Mouse (Mus musculus) heart, embryonic 13.5 days (tissue): Measurements from ENCODE around the gene Fam241b. TPM values are rescaled to one million over a fixed set of nuclear protein-coding genes. Genes with fewer than 3 reads are reported as not detected.

Experiments
- ATAC-seq: fragments of 200-750 bp; cut with Nextera tagmentation; 2 replicates; pipeline ENCODE4 v1.8.0; 2017; ENCODE audit warnings: moderate TSS enrichment; ENCODE audit not compliant: insufficient number of reproducible peaks, low FRiP score, low TSS enrichment; ENCODE audit errors: extremely low read depth
- H3K27ac ChIP-seq: fragments of 300-500 bp; sonication (generic); replicated peaks from 2 replicates; pipeline ENCODE4 v1.5.1; 2015; ENCODE audit warnings: moderate library complexity, mild to moderate bottlenecking, inconsistent platforms
- H3K27me3 ChIP-seq: fragments of 300-500 bp; sonication (generic); replicated peaks from 2 replicates; pipeline ENCODE4 v1.6.1; 2015; ENCODE audit warnings: mild to moderate bottlenecking, inconsistent platforms
- H3K36me3 ChIP-seq: fragments of 300-500 bp; sonication (generic); 2 replicates; pipeline ENCODE4 v1.6.1; 2015; ENCODE audit warnings: mild to moderate bottlenecking, inconsistent platforms
- H3K4me1 ChIP-seq: fragments of 300-500 bp; sonication (generic); 2 replicates; pipeline ENCODE4 v1.6.1; 2015; ENCODE audit warnings: inconsistent platforms
- H3K4me2 ChIP-seq: fragments of 300-500 bp; sonication (generic); 2 replicates; pipeline ENCODE4 v1.6.1; 2015; ENCODE audit warnings: inconsistent platforms, mild to moderate bottlenecking, moderate library complexity
- H3K4me3 ChIP-seq: fragments of 300-500 bp; sonication (generic); 2 replicates; pipeline ENCODE4 v1.5.1; 2015; ENCODE audit warnings: moderate library complexity, mild to moderate bottlenecking, inconsistent platforms
- H3K9ac ChIP-seq: fragments of 300-500 bp; sonication (generic); 2 replicates; pipeline ENCODE4 v1.6.1; 2015; ENCODE audit warnings: inconsistent platforms, mild to moderate bottlenecking, moderate library complexity
- H3K9me3 ChIP-seq: fragments of 300-500 bp; sonication (generic); 2 replicates; pipeline ENCODE4 v1.6.1; 2016; ENCODE audit warnings: inconsistent platforms
- whole genome bisulfite sequencing: fragments of 180-500 bp; shearing (Covaris S2); methylation state at CpG from one replicate; pipeline ENCODE4 v1.1.7; 2015; ENCODE audit warnings: mixed read lengths; 5-methylcytosine and 5-hydroxymethylcytosine counted together
- polyA plus RNA-seq: library from polyadenylated mRNA; unstranded; fragments of >200 nt; fragmentation: Nextera tagmentation; extraction: Ambion mirVana; gene quantifications from 2 replicates; pipeline ENCODE4 v1.2.1, GENCODE M21; 2015

Gene Fam241b
- polyA plus RNA-seq, 1 experiment from 2014 or later = 4.0 TPM

GRCm38 (mm10) chr10:62069946-62070345, 73.8 kb downstream of the Fam241b start:
- peaks cover 4% of the 10 kb centered on the region; the same call in 1 of the 2 replicates for H3K9me3 ChIP-seq
- H3K36me3 ChIP-seq = no peaks in the 10 kb centered on the region
- H3K27me3 ChIP-seq = peaks cover 11% of the 10 kb centered on the region
- H3K4me2 ChIP-seq = no peak overlapping the region
- no peaks in the 10 kb centered on the region for H3K4me1 ChIP-seq
- no peak overlapping the region for H3K9ac ChIP-seq
- H3K4me3 ChIP-seq = no peak overlapping the region
- H3K27ac ChIP-seq = no peak overlapping the region
- 82% methylated on average over 3 of the region's 3 CpGs for WGBS
- ATAC-seq = no peak

- Histone ChIP-seq H3K27ac (no peak overlapping the region), H3K4me1 (no peaks in the 10 kb centered on the region), H3K4me3 (no peak overlapping the region), H3K4me2 (no peak overlapping the region), H3K9ac (no peak overlapping the region), H3K27me3 (peaks cover 11% of the 10 kb centered on the region), H3K36me3 (no peaks in the 10 kb centered on the region), H3K9me3 (peaks cover 4% of the 10 kb centered on the region; the same call in 1 of the 2 replicates)
- no peak for ATAC-seq
- WGBS = 67% methylated on average over 7 of the region's 7 CpGs
These were observed 74.3 kb downstream of the Fam241b start for GRCm38 (mm10) chr10:62069398-62069797.

- Histone ChIP-seq H3K9ac (no peak overlapping the region), H3K27me3 (peaks cover 10% of the 10 kb centered on the region), H3K36me3 (no peaks in the 10 kb centered on the region), H3K4me3 (no peak overlapping the region), H3K9me3 (peaks cover 4% of the 10 kb centered on the region; the same call in 1 of the 2 replicates), H3K27ac (no peak overlapping the region), H3K4me2 (no peak overlapping the region), H3K4me1 (no peaks in the 10 kb centered on the region)
- WGBS = 73% methylated on average over 9 of the region's 9 CpGs
- no peak for ATAC-seq
These were observed 75.2 kb downstream of the Fam241b start for GRCm38 (mm10) chr10:62068532-62068931.

GRCm38 (mm10) chr10:62066213-62066612, 77.5 kb downstream of the Fam241b start:
- 48% methylated on average over 7 of the region's 7 CpGs for WGBS
- Histone ChIP-seq H3K27ac (no peak overlapping the region), H3K4me3 (no peak overlapping the region), H3K4me1 (peaks cover 4% of the 10 kb centered on the region), H3K9ac (no peak overlapping the region), H3K36me3 (no peaks in the 10 kb centered on the region), H3K9me3 (peaks cover 4% of the 10 kb centered on the region; the same call in 1 of the 2 replicates), H3K4me2 (no peak overlapping the region), H3K27me3 (peaks cover 5% of the 10 kb centered on the region)
- no peak for ATAC-seq

GRCm38 (mm10) chr10:62062786-62063185, 80.9 kb downstream of the Fam241b start:
- H3K4me2 ChIP-seq = no peak overlapping the region
- peaks cover 27% of the 10 kb centered on the region for H3K4me1 ChIP-seq
- no peaks in the 10 kb centered on the region; the same call in 1 of the 2 replicates for H3K27me3 ChIP-seq
- H3K9ac ChIP-seq = no peak overlapping the region
- ATAC-seq = no peak
- no peak overlapping the region for H3K4me3 ChIP-seq
- H3K27ac ChIP-seq = no peak overlapping the region
- H3K36me3 ChIP-seq = no peaks in the 10 kb centered on the region
- 55% methylated on average over 5 of the region's 5 CpGs for WGBS
- peaks cover 4% of the 10 kb centered on the region; the same call in 1 of the 2 replicates for H3K9me3 ChIP-seq

GRCm38 (mm10) chr10:62060969-62061678, 82.6 kb downstream of the Fam241b start:
- Histone ChIP-seq H3K4me3 (no peak overlapping the region), H3K9me3 (no peaks in the 10 kb centered on the region), H3K27me3 (no peaks in the 10 kb centered on the region; the same call in 1 of the 2 replicates), H3K4me1 (peaks cover 27% of the 10 kb centered on the region), H3K27ac (peak overlapping the region; percentile 74), H3K36me3 (no peaks in the 10 kb centered on the region), H3K9ac (peak overlapping the region; percentile 19; the same call in 1 of the 2 replicates), H3K4me2 (no peak overlapping the region)
- WGBS = 43% methylated on average over 14 of the region's 14 CpGs
- ATAC-seq = no peak

GRCm38 (mm10) chr10:62060224-62060913, 83.4 kb downstream of the Fam241b start:
- Histone ChIP-seq H3K27ac (peak overlapping the region; percentile 74), H3K27me3 (no peaks in the 10 kb centered on the region; the same call in 1 of the 2 replicates), H3K4me2 (no peak overlapping the region), H3K9ac (peak overlapping the region; percentile 19; the same call in 1 of the 2 replicates), H3K9me3 (no peaks in the 10 kb centered on the region), H3K4me3 (no peak overlapping the region), H3K36me3 (no peaks in the 10 kb centered on the region), H3K4me1 (peaks cover 27% of the 10 kb centered on the region)
- 51% methylated on average over 16 of the region's 16 CpGs for WGBS
- ATAC-seq = no peak

GRCm38 (mm10) chr10:62058508-62059375, 85.0 kb downstream of the Fam241b start:
- H3K27ac ChIP-seq = no peak overlapping the region
- peaks cover 27% of the 10 kb centered on the region for H3K4me1 ChIP-seq
- no peaks in the 10 kb centered on the region; the same call in 1 of the 2 replicates for H3K27me3 ChIP-seq
- no peaks in the 10 kb centered on the region for H3K36me3 ChIP-seq
- ATAC-seq = no peak
- 64% methylated on average over 13 of the region's 13 CpGs for WGBS
- no peaks in the 10 kb centered on the region for H3K9me3 ChIP-seq
- H3K4me2 ChIP-seq = no peak overlapping the region
- H3K4me3 ChIP-seq = no peak overlapping the region
- no peak overlapping the region for H3K9ac ChIP-seq

Other genes starting within 250 kb of the Fam241b start
- gene Col13a1, start 164.8 kb downstream of the Fam241b start, polyA plus RNA-seq = 11.1 and 12.5 TPM in 2 replicates
- 0.33 TPM in 1 of 2 replicates, not detected in the other for gene Neurog3, start 10.8 kb downstream of the Fam241b start, polyA plus RNA-seq
- gene Tspan15, start 87.3 kb upstream of the Fam241b start, polyA plus RNA-seq = 5.7 and 7.0 TPM in 2 replicates
- gene Tacr2, start 108.5 kb upstream of the Fam241b start, polyA plus RNA-seq = 0.08 TPM in 1 of 2 replicates, not detected in the other
- gene Hk1, start 236.0 kb upstream of the Fam241b start, polyA plus RNA-seq = 163 and 170 TPM in 2 replicates